Mouse (Mus musculus) intestine, postnatal 0 days (tissue): ENCODE measurements around the gene Cyp8b1. TPM values are rescaled to one million over a fixed set of nuclear protein-coding genes. Genes with fewer than 3 reads are reported as not detected.

ENCODE experiments used
- ATAC-seq: fragments of 200-750 bp; cut with Nextera tagmentation; 2 replicates; pipeline ENCODE4 v1.8.0; 2017; ENCODE audit warnings: mild to moderate bottlenecking, moderate TSS enrichment, moderate library complexity
- H3K27ac ChIP-seq: fragments of 300-500 bp; sonication (generic); 2 replicates; pipeline ENCODE4 v1.5.1; 2014; ENCODE audit warnings: mild to moderate bottlenecking, low read depth, low read length, moderate library complexity
- H3K27me3 ChIP-seq: fragments of 300-500 bp; sonication (generic); replicated peaks from 2 replicates; pipeline ENCODE4 v1.6.1; 2014; ENCODE audit warnings: low read length, mixed read lengths; ENCODE audit not compliant: control insufficient read depth, insufficient read depth
- H3K36me3 ChIP-seq: fragments of 300-500 bp; sonication (generic); 2 replicates; pipeline ENCODE4 v1.6.1; 2014; ENCODE audit warnings: mild to moderate bottlenecking, moderate library complexity; ENCODE audit not compliant: control insufficient read depth, insufficient read depth
- H3K4me1 ChIP-seq: fragments of 300-500 bp; sonication (generic); replicated peaks from 2 replicates; pipeline ENCODE4 v1.6.1; 2014; ENCODE audit warnings: antibody characterized with exemption, low read length, mixed read lengths; ENCODE audit not compliant: control insufficient read depth, insufficient read depth
- H3K4me2 ChIP-seq: fragments of 300-500 bp; sonication (generic); replicated peaks from 2 replicates; pipeline ENCODE4 v1.6.1; 2014; ENCODE audit warnings: low read depth, mild to moderate bottlenecking, moderate library complexity
- H3K4me3 ChIP-seq: fragments of 300-500 bp; sonication (generic); 2 replicates; pipeline ENCODE4 v1.5.1; 2014; ENCODE audit warnings: low read depth, low read length
- H3K9ac ChIP-seq: fragments of 300-500 bp; sonication (generic); 2 replicates; pipeline ENCODE4 v1.6.1; 2014; ENCODE audit warnings: mild to moderate bottlenecking, low read depth, low read length
- H3K9me3 ChIP-seq: fragments of 300-500 bp; sonication (generic); 2 replicates; pipeline ENCODE4 v1.6.1; 2016; ENCODE audit warnings: mixed run types; ENCODE audit not compliant: control insufficient read depth
- CTCF ChIP-seq: sonication (generic); IDR thresholded peaks from 2 replicates; pipeline ENCODE4 v1.5.1; 2016; ENCODE audit warnings: low read depth, mild to moderate bottlenecking, control low read depth, antibody characterized with exemption, moderate library complexity
- whole genome bisulfite sequencing: fragments of 180-500 bp; shearing (Covaris S2); extraction: QIAGEN DNeasy Blood & Tissue Kit; methylation state at CpG from one replicate; pipeline ENCODE4 v1.1.7; 2014; 5-methylcytosine and 5-hydroxymethylcytosine counted together
- polyA plus RNA-seq: library from polyadenylated mRNA; unstranded; fragments of >200 nt; fragmentation: Nextera tagmentation; extraction: Ambion mirVana; gene quantifications from 2 replicates; pipeline ENCODE4 v1.2.1, GENCODE M21; 2015

Gene Cyp8b1
- polyA plus RNA-seq, 1 experiment from 2014 or later: 3.3 TPM

DNA sequence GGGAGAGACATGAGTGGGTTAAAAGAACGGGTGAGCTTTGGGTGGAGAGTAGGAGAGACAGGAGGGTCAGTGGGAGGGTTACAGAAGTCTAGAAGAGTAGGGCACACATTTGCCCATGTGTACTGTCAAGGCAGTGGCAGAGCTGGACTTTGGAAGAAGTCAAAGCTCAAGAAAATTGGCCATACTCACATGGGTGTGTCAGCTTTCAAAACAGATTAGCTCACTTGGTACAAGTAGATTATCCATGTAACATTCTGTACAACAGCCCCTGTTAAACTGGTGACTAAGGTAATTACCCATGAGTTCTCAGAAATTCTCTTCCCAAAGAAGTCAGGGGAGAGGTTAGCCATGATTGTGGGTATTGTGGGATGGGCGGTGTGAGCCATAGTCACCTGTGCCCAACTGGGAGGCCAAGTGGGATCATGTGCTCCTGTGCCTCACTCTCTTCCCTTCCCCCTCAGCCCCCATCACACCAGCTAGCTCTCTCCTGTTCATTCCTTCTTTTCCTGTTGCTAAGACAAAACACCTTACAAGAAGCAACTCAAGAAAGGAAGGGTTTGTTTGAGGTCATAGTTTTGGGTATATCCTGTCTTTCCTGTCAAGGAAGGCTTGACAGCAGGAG, 43.9 kb downstream of the Cyp8b1 start:
- H3K4me3 ChIP-seq: no peak overlapping the region
- H3K4me2 ChIP-seq: no peak overlapping the region
- no peaks in the 10 kb centered on the region for H3K27me3 ChIP-seq
- 47% methylated on average over 2 of the region's 2 CpGs for WGBS
- ATAC-seq: peak; percentile 84
- peaks cover 11% of the 10 kb centered on the region for H3K4me1 ChIP-seq
- no peak for TF ChIP-seq CTCF
- H3K36me3 ChIP-seq: no peaks in the 10 kb centered on the region
- H3K9me3 ChIP-seq: no peaks in the 10 kb centered on the region
- peak overlapping the region; percentile 17; the same call in 1 of the 2 replicates for H3K27ac ChIP-seq
- no peak overlapping the region for H3K9ac ChIP-seq

DNA sequence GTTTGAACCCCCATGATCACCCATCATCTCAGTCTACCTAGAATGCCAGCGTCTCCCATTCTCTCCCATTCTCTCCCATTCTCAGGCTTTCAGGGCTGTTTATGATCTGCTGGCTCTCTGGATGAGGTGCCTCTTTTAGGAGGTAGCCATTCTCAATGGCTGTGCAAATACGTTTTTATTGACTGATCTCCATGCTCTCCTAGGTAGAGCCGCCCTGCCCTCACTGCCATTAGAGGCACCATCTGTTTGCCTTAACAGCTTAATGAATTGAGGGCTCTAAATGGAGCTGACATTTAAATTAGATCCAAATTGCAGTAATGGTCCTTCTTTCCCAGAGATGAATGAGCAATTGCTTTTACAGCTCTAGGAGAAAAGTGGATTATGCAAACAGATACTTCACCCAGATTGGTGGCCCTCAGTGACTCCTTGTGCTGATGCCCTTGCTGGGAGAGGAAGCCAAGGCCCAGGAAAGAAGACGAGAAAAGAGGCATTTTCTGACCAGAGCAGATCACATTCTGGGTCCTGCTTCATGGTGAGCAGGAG, 46.1 kb downstream of the Cyp8b1 start:
- no peak for TF ChIP-seq CTCF
- no peak for ATAC-seq
- no peak overlapping the region for H3K9ac ChIP-seq
- no peak overlapping the region for H3K4me3 ChIP-seq
- no peak overlapping the region for H3K27ac ChIP-seq
- no peaks in the 10 kb centered on the region for H3K9me3 ChIP-seq
- WGBS: 25% methylated on average over 4 of the region's 4 CpGs
- H3K36me3 ChIP-seq: no peaks in the 10 kb centered on the region
- H3K27me3 ChIP-seq: no peaks in the 10 kb centered on the region
- H3K4me1 ChIP-seq: peaks cover 11% of the 10 kb centered on the region
- H3K4me2 ChIP-seq: no peak overlapping the region

DNA sequence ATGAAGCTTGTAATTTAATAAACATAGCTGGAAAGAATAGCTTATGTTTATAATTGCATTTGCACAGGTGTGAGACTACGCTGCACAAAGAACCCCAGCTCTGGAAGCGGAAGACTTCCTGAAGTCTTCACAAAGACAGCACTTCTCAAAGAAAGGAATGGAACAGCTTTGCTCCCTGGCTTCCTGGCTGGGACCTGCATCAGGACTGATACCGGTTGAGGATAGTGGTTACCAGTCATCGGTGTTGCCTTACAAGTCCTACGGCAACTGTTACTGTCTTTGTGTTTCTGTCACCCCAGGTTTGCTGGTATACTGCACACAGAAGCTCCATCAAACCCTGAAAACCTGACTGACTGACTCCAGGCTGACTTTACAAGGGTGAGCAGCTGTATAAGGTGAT, 46.7 kb downstream of the Cyp8b1 start:
- H3K36me3 ChIP-seq: no peaks in the 10 kb centered on the region
- no peak overlapping the region for H3K27ac ChIP-seq
- WGBS: 88% methylated on average over 5 of the region's 5 CpGs
- H3K4me1 ChIP-seq: peaks cover 11% of the 10 kb centered on the region
- H3K27me3 ChIP-seq: no peaks in the 10 kb centered on the region
- no peak overlapping the region for H3K9ac ChIP-seq
- TF ChIP-seq CTCF: no peak
- no peak overlapping the region for H3K4me3 ChIP-seq
- no peak for ATAC-seq
- H3K9me3 ChIP-seq: no peaks in the 10 kb centered on the region
- H3K4me2 ChIP-seq: no peak overlapping the region

DNA sequence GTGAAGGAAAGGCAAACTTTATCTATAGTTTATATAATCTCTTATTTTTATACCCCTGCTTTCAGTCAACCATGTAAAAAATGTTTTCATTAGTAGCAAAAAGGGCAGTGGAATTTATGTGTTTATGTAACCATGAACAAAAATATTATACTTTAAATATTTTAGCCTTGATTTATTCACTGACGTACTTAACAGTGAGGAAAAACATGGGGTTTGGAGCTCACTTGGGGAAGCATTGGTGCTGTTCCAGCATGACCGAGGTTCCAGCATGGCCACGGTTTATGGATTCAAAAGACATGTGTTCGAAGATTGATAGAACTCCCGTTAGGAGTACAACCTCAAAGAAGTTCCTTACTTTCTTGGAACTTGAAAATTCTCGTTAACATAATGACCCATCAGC, 47.9 kb downstream of the Cyp8b1 start:
- no peak overlapping the region for H3K4me3 ChIP-seq
- H3K9ac ChIP-seq: no peak overlapping the region
- no peaks in the 10 kb centered on the region for H3K36me3 ChIP-seq
- no peaks in the 10 kb centered on the region for H3K27me3 ChIP-seq
- 70% methylated on average over 6 of the region's 6 CpGs for WGBS
- ATAC-seq: no peak
- H3K4me1 ChIP-seq: peaks cover 11% of the 10 kb centered on the region
- no peak for TF ChIP-seq CTCF
- H3K9me3 ChIP-seq: no peaks in the 10 kb centered on the region
- H3K4me2 ChIP-seq: no peak overlapping the region
- no peak overlapping the region for H3K27ac ChIP-seq

DNA sequence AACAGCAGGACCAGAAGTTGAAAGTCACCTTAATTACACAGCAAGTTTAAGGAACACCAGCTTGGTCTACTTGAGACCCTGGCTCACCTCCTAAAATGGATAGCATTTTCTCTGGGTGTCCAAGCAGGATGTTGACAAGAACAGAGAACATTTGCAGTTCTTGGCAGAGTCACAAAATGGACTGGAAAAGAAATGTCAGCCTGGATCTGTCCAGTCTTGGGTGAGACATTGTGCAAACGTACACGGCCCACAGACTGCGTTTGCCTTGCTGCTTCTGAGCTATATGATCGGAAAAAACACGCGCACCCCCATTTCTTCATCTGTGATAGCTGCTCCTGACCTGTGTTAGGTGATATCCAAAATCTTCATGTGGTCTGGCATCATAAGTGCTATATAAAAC, 48.5 kb downstream of the Cyp8b1 start:
- no peaks in the 10 kb centered on the region for H3K36me3 ChIP-seq
- TF ChIP-seq CTCF: no peak
- WGBS: 61% methylated on average over 6 of the region's 6 CpGs
- no peak overlapping the region for H3K4me2 ChIP-seq
- no peaks in the 10 kb centered on the region for H3K27me3 ChIP-seq
- ATAC-seq: no peak
- no peaks in the 10 kb centered on the region for H3K9me3 ChIP-seq
- H3K9ac ChIP-seq: no peak overlapping the region
- H3K4me3 ChIP-seq: no peak overlapping the region
- H3K4me1 ChIP-seq: peaks cover 11% of the 10 kb centered on the region
- no peak overlapping the region for H3K27ac ChIP-seq

DNA sequence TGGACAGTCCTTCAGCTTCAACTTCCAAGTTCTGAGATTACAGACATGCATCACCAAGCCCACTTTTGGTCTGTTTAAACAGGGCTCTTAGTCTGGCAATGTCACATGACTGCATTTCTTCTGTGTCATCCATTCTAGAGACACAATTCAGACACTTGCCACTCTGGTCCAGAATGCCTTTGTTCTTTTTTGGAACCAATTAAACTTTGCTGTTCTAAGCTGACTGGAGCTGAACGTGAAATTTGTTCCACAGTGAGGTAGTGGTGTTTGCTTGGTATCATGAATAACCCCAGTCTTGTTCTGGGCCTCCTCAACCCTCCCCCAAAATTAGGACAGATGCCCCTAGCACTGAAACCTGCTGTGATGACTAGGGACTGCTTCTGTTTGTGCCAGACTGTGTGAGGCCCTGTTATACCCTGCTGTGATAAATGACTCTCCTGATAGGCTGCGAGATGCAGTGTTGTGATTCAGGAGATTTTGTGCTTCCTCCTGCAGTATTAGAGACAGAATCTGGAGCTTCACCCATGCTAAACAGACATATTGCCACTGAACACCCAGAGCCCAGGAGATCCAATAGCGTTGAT, 50.6 kb downstream of the Cyp8b1 start:
- H3K4me1 ChIP-seq: peaks cover 3% of the 10 kb centered on the region; the same call in 1 of the 2 replicates
- ATAC-seq: no peak
- WGBS: 46% methylated on average over 3 of the region's 3 CpGs
- H3K4me2 ChIP-seq: no peak overlapping the region
- H3K9ac ChIP-seq: no peak overlapping the region
- no peak overlapping the region for H3K27ac ChIP-seq
- H3K27me3 ChIP-seq: no peaks in the 10 kb centered on the region
- TF ChIP-seq CTCF: no peak
- no peak overlapping the region for H3K4me3 ChIP-seq
- H3K9me3 ChIP-seq: no peaks in the 10 kb centered on the region
- no peaks in the 10 kb centered on the region for H3K36me3 ChIP-seq
